Mouse (Mus musculus): ENCODE measurements around the gene Map3k14. TPM values are rescaled to one million over a fixed set of nuclear protein-coding genes. Genes with fewer than 3 reads are reported as not detected.

Gene Map3k14
- polyA plus RNA-seq, 1 experiment from 2014 or later, result 4.7 TPM

DNA sequence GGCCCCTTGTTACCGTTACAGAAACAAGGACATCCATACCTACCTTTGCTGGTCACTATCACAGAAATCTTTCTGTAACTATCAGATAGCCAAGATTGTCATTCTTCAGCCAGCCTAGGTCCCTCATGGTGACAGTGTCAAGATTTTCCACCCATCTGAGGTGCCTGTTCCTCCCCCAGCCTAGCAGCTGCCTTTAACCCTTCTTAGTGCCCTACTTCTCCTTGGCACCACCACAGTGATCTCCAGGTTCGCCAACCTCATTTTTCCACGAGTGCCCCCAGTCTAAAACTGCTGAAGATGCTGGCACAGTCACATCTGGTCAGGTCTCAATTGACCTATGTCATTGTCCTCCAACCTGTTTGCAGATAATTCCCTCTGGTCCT lies 97.2 kb downstream of the Map3k14 start:
- H3K27ac ChIP-seq (ENCODE audit: low read depth, low read length), result peak overlapping the region; percentile 74
- no peaks in the 10 kb centered on the region for H3K36me3 ChIP-seq (ENCODE audit: control insufficient read depth, insufficient read depth, low read length)
- peak; percentile 9; the same call in 1 of the 2 replicates for ATAC-seq
- H3K9ac ChIP-seq (ENCODE audit: low read depth, low read length), result peak overlapping the region; percentile 49; the same call in 1 of the 2 replicates
- peak overlapping the region; percentile 78 for H3K4me3 ChIP-seq (ENCODE audit: low read length)
- WGBS, result 40% methylated on average over 3 of the region's 3 CpGs
- H3K4me1 ChIP-seq (ENCODE audit: control insufficient read depth, insufficient read depth, low read depth, low read length), result peaks cover 26% of the 10 kb centered on the region
- H3K4me2 ChIP-seq (ENCODE audit: low read length), result peak overlapping the region; percentile 79
- H3K9me3 ChIP-seq (ENCODE audit: control insufficient read depth, low read length), result no peaks in the 10 kb centered on the region
- no peaks in the 10 kb centered on the region for H3K27me3 ChIP-seq (replicated peaks; ENCODE audit: control insufficient read depth, insufficient read depth, low read length)

Other genes with a start within 250 kb of the Map3k14 start
- 28.8 and 30.4 TPM in 2 replicates for gene Nmt1, start 239.3 kb downstream of the Map3k14 start, polyA plus RNA-seq (2015; fragmentation: Nextera tagmentation; extraction: Ambion mirVana)
- gene Dcakd, start 239.1 kb downstream of the Map3k14 start, polyA plus RNA-seq (2015; fragmentation: Nextera tagmentation; extraction: Ambion mirVana), result 132 and 192 TPM in 2 replicates
- gene Plcd3, start 165.8 kb downstream of the Map3k14 start, polyA plus RNA-seq (2015; fragmentation: Nextera tagmentation; extraction: Ambion mirVana), result 4.7 and 4.9 TPM in 2 replicates
- gene Acbd4, start 165.8 kb downstream of the Map3k14 start, polyA plus RNA-seq (2015; fragmentation: Nextera tagmentation; extraction: Ambion mirVana), result 14.2 and 16.4 TPM in 2 replicates
- 4.1 and 4.7 TPM in 2 replicates for gene Hexim1, start 151.2 kb downstream of the Map3k14 start, polyA plus RNA-seq (2015; fragmentation: Nextera tagmentation; extraction: Ambion mirVana)
- gene Hexim2, start 135.0 kb downstream of the Map3k14 start, polyA plus RNA-seq (2015; fragmentation: Nextera tagmentation; extraction: Ambion mirVana), result 27.7 and 30.2 TPM in 2 replicates
- 7.6 and 8.6 TPM in 2 replicates for gene Fmnl1, start 96.4 kb downstream of the Map3k14 start, polyA plus RNA-seq (2015; fragmentation: Nextera tagmentation; extraction: Ambion mirVana)
- 1.9 and 3.0 TPM in 2 replicates for gene 1700023F06Rik, start 58.9 kb downstream of the Map3k14 start, polyA plus RNA-seq (2015; fragmentation: Nextera tagmentation; extraction: Ambion mirVana)
- 0.99 and 1.3 TPM in 2 replicates for gene Spata32, start 49.0 kb downstream of the Map3k14 start, polyA plus RNA-seq (2015; fragmentation: Nextera tagmentation; extraction: Ambion mirVana)
- 4.8 and 5.6 TPM in 2 replicates for gene Arhgap27, start 96.2 kb upstream of the Map3k14 start, polyA plus RNA-seq (2015; fragmentation: Nextera tagmentation; extraction: Ambion mirVana)
- gene Plekhm1, start 145.2 kb upstream of the Map3k14 start, polyA plus RNA-seq (2015; fragmentation: Nextera tagmentation; extraction: Ambion mirVana), result 7.2 and 9.6 TPM in 2 replicates
- 0.01 TPM in 1 of 2 replicates, not detected in the other for gene Lrrc37a, start 237.1 kb upstream of the Map3k14 start, polyA plus RNA-seq (2015; fragmentation: Nextera tagmentation; extraction: Ambion mirVana)

Measured in hindbrain, embryonic 16.5 days (tissue).